Mouse (Mus musculus): ENCODE measurements around the gene Ltbr. TPM values are rescaled to one million over a fixed set of nuclear protein-coding genes. Genes with fewer than 3 reads are reported as not detected.

Ltbr gene
- polyA plus RNA-seq, 1 experiment from 2014 or later = 37.3 TPM

DNA sequence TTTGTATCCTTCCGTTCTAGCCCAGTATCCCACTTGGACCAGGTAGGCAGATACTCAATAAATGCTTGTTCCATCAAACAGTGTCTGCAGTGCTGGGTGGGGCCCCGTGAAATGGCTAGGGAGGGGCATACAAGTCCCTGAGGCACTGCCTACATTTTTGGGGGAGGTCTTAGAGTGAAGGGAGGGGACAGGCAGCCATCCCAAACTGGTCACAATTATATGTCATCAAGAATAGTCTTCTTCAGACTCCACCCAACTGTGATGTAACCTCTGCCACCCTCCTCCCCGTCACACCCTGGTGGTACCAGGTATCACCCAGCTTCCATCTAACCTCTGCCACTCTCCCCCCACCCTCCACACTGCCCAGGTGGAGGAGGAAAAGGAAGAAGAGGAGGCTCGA, 31.2 kb upstream of the Ltbr start:
- Histone ChIP-seq H3K9me3 (no peaks in the 10 kb centered on the region), H3K9ac (replicated peaks) (no peak overlapping the region), H3K4me1 (replicated peaks) (peaks cover 25% of the 10 kb centered on the region)

DNA sequence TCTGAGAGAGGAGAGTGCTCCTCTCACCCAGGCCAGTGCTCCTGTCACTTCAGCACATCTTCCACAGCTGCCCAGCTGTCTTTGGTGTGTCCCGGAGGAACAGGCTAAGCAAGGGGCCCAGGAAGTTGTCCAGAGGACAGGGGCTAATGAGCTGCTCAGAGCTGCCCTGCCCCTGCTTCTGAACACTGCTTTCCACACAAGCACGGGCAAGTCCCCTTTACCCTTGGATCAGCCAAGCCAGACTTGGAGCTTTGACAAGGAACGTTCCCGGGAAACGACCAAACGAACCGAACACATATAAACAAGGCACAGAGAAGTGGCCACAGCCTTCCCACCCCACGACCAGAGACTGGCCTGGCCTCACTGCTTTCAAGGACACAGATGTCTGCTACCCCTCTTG, 30.4 kb upstream of the Ltbr start:
- H3K4me3 ChIP-seq (replicated peaks) = no peak overlapping the region
- 20% methylated on average over 8 of the region's 8 CpGs for WGBS
- H3K4me1 ChIP-seq (replicated peaks) = peaks cover 24% of the 10 kb centered on the region

More for the DNA sequence above, 31.2 kb upstream of the Ltbr start:
- Histone ChIP-seq H3K4me2 (no peak overlapping the region), H3K27me3 (0 out of 2 replicates have a peak, but pooled peaks cover 7% of the 10 kb centered on the region), H3K4me3 (replicated peaks) (no peak overlapping the region), H3K36me3 (no peaks in the 10 kb centered on the region), H3K27ac (no peak overlapping the region)
- ATAC-seq (ENCODE audit: insufficient number of reproducible peaks, insufficient read depth, low FRiP score, low TSS enrichment, low read depth) = no peak
- 64% methylated on average over 4 of the region's 4 CpGs for WGBS

DNA sequence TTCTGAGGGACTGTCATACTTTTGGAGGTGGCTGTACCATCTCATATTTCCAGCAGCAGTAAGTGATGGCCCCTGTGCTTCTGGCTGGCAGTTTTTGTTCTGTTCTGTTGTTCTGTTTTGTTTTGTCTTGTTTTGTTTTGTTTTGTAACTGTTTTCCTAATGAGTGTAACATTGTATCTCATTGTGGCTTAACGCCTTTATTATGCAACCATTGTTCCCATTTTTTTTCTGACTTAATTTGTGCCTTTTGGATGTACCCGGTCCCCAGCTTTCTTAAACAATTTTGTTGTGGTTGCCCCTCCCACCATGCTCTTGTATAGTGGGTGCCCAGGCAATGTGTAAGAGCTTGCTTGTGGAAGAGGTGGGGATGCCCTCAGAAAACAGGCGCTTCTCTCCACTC, 28.5 kb upstream of the Ltbr start:
- no peak overlapping the region for H3K27ac ChIP-seq
- H3K9me3 ChIP-seq = no peaks in the 10 kb centered on the region
- H3K4me2 ChIP-seq = no peak overlapping the region
- 78% methylated on average over 3 of the region's 3 CpGs for WGBS
- 0 out of 2 replicates have a peak, but pooled peaks cover 7% of the 10 kb centered on the region for H3K27me3 ChIP-seq
- peaks cover 13% of the 10 kb centered on the region for H3K4me1 ChIP-seq (replicated peaks)
- no peak for ATAC-seq (ENCODE audit: insufficient number of reproducible peaks, insufficient read depth, low FRiP score, low TSS enrichment, low read depth)
- no peaks in the 10 kb centered on the region for H3K36me3 ChIP-seq
- no peak overlapping the region for H3K9ac ChIP-seq (replicated peaks)
- no peak overlapping the region for H3K4me3 ChIP-seq (replicated peaks)

More for the DNA sequence above, 30.4 kb upstream of the Ltbr start:
- H3K4me2 ChIP-seq = no peak overlapping the region
- no peak for ATAC-seq (ENCODE audit: insufficient number of reproducible peaks, insufficient read depth, low FRiP score, low TSS enrichment, low read depth)
- no peaks in the 10 kb centered on the region for H3K9me3 ChIP-seq
- 0 out of 2 replicates have a peak, but pooled peaks cover 7% of the 10 kb centered on the region for H3K27me3 ChIP-seq
- no peak overlapping the region for H3K9ac ChIP-seq (replicated peaks)
- no peaks in the 10 kb centered on the region for H3K36me3 ChIP-seq
- H3K27ac ChIP-seq = no peak overlapping the region

DNA sequence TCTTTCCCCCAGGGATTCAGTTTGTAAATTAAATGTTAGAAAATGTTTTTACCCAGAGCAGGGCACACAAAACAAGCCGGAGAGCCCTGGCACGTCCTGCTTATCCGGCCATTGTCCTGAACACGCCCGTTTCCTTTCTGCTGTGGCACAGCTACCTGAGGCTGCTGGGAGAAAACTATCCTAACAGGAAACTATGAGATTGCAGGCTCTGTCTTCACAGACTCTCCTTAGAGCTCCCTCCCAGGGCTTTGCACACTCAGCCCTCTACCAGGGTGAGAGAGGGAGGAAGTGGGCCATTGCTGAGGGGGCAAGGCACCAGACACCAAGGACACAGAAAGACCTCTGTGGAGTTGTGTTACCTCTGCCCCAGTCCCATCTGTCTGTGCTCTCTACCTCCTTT, 26.6 kb upstream of the Ltbr start:
- H3K4me2 ChIP-seq = no peak overlapping the region
- H3K4me3 ChIP-seq (replicated peaks) = no peak overlapping the region
- 0 out of 2 replicates have a peak, but pooled peaks cover 7% of the 10 kb centered on the region for H3K27me3 ChIP-seq
- H3K9me3 ChIP-seq = no peaks in the 10 kb centered on the region
- peaks cover 13% of the 10 kb centered on the region for H3K4me1 ChIP-seq (replicated peaks)
- no peak for ATAC-seq (ENCODE audit: insufficient number of reproducible peaks, insufficient read depth, low FRiP score, low TSS enrichment, low read depth)
- WGBS = 79% methylated on average over 5 of the region's 5 CpGs
- no peaks in the 10 kb centered on the region for H3K36me3 ChIP-seq
- H3K9ac ChIP-seq (replicated peaks) = no peak overlapping the region
- H3K27ac ChIP-seq = peak overlapping the region; percentile 69

DNA sequence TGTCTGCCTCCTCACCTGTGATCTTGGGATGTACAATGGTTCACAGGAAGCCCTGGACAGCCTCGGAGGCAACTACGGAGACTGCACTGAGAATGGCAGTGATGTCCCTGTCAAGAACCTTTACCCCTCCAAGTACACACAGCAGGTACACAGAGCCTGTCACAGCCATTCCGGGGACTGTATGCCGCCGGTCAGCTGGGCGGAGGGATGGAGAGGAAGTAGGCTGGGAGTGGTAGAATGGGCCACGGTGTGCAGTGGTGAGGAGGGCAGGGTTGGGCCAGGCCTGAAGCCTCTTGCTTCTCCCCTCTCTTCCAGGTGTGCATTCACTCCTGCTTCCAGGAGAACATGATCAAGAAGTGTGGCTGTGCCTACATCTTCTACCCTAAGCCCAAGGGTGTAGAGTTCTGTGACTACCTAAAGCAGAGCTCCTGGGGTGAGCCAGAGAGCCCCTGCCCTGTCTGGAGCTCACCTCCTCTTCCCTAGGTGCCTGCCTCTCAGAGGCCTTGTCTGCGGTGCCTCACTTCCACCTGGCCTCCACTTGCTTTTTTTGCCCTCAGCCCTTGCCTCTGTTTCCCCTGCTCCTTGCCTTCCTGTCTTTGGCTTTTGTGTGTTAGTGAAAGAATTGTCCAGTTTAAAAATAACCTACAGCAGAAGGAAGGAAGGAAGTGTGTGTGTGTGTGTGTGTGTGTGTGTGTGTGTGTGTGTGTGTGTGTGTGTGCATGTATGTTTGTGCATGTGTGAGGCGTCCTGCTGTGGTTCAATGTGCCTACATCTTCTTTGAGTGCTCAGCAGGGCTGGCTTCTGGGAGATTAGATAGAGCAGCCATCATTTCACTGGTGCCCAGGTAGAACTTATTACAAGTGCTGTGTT, 25.3 kb upstream of the Ltbr start:
- H3K4me3 ChIP-seq (replicated peaks) = no peak overlapping the region
- no peaks in the 10 kb centered on the region for H3K9me3 ChIP-seq
- 0 out of 2 replicates have a peak, but pooled peaks cover 3% of the 10 kb centered on the region for H3K27me3 ChIP-seq
- no peak overlapping the region for H3K9ac ChIP-seq (replicated peaks)
- no peak overlapping the region for H3K4me2 ChIP-seq
- ATAC-seq (ENCODE audit: insufficient number of reproducible peaks, insufficient read depth, low FRiP score, low TSS enrichment, low read depth) = no peak
- no peak overlapping the region for H3K27ac ChIP-seq
- 70% methylated on average over 9 of the region's 9 CpGs for WGBS
- H3K4me1 ChIP-seq (replicated peaks) = peaks cover 11% of the 10 kb centered on the region
- H3K36me3 ChIP-seq = no peaks in the 10 kb centered on the region

DNA sequence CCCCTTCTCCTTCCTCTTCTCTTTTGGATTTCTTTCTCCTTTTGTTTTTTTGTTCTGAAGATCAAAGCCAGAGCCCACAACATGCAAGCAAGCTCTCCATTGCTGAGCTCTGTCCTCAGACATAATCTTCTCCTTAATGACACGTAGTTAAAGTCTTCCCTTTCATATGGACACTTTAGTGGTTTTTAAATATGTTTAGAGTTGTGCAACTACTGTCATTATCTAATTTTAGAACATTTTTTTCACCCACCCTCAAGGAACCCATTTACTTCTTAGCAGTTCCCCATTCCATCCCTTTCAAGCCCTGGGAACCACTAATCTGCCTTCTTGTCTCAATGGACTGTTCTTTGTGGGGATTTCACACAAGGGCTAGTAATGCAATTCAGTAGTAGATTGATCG, 20.7 kb upstream of the Ltbr start:
- Histone ChIP-seq H3K36me3 (no peaks in the 10 kb centered on the region), H3K9ac (replicated peaks) (no peak overlapping the region), H3K4me3 (replicated peaks) (no peak overlapping the region), H3K4me2 (no peak overlapping the region), H3K4me1 (replicated peaks) (0 out of 2 replicates have a peak, but pooled peaks cover 10% of the 10 kb centered on the region), H3K27me3 (no peaks in the 10 kb centered on the region), H3K9me3 (no peaks in the 10 kb centered on the region), H3K27ac (no peak overlapping the region)
- no peak for ATAC-seq (ENCODE audit: insufficient number of reproducible peaks, insufficient read depth, low FRiP score, low TSS enrichment, low read depth)
- WGBS = 82% methylated on average over 2 of the region's 2 CpGs

DNA sequence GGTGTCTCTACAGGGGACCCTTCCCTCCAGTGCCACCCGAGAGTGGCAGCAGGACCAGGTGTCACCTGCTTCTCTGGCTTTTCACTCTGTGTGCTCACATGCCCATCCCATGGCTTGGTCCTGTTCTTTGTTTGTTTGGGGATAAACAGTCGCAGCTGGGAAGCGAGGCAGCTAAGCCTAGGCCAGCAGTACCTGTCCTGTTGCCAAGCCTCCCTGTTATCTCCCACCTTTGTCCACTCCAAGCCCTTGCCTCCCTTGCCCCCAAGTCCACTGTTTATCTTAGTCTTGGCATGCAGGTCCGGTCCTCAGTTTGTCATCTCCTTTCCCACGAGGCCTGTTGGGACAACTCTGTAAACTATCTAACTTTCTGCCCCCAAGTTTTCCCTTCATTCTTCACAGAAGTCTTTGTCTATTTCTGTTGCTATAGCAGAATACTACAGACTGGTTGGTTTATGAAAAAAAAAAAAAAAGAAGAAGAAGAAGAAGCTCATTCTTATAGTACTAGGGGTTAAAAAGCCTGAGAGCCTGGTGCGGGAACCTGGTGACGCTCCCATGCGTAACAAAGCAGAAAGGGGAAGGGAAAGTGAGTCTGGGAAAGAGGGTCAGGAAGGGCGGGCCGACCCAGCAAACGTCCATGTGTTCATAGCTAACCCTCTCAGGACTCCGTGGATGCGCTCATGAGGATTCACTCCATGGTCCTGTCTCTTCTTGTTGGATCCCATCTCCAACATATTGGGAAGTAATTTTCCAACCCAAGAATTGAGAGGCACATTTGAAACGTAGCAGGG, 19.6 kb upstream of the Ltbr start:
- Histone ChIP-seq H3K36me3 (no peaks in the 10 kb centered on the region), H3K27me3 (no peaks in the 10 kb centered on the region), H3K27ac (no peak overlapping the region), H3K4me2 (no peak overlapping the region), H3K4me1 (replicated peaks) (0 out of 2 replicates have a peak, but pooled peaks cover 10% of the 10 kb centered on the region), H3K4me3 (replicated peaks) (no peak overlapping the region), H3K9me3 (no peaks in the 10 kb centered on the region), H3K9ac (replicated peaks) (no peak overlapping the region)
- no peak for ATAC-seq (ENCODE audit: insufficient number of reproducible peaks, insufficient read depth, low FRiP score, low TSS enrichment, low read depth)
- WGBS = 79% methylated on average over 14 of the region's 14 CpGs

DNA sequence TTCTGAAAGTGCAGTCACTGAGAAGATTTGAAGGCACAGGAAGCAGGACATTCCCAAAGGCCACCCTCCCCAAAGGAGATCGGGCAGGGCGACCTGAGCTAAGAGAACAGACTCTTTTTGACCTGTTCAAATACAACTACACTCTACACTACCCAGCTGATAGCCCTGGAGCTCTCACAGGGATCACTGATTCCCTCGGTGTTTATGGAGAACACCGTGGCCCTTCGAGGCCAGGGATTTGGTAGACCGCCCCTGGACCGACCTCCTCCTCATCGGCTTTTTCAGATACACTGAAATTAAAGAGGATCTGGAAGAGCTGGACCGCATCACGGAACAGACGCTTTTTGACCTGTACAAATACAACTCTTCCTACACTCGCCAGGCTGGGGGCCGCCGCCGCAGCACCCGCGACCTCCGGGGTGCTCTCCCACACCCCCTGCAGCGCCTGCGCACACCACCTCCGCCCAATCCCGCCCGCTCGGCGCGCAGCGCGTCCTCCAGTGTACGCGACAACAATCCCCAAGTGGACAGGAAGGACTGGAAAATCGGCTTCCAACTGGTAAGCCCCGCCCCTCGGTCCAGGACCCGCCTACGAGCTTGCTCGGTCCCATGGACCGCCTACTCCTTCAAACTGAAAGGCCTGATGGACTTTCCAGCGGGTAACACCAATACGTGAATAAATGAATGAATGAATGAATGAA, 17.1 kb upstream of the Ltbr start:
- H3K27me3 ChIP-seq = no peaks in the 10 kb centered on the region
- H3K9me3 ChIP-seq = no peaks in the 10 kb centered on the region
- no peak overlapping the region for H3K27ac ChIP-seq
- H3K4me1 ChIP-seq (replicated peaks) = 0 out of 2 replicates have a peak, but pooled peaks cover 10% of the 10 kb centered on the region
- H3K9ac ChIP-seq (replicated peaks) = peak overlapping the region; percentile 63
- WGBS = under 1% methylated on average over 39 of the region's 39 CpGs
- no peaks in the 10 kb centered on the region for H3K36me3 ChIP-seq
- H3K4me3 ChIP-seq (replicated peaks) = peak overlapping the region; percentile 50
- H3K4me2 ChIP-seq = peak overlapping the region; percentile 77
- peak; percentile 85 for ATAC-seq (ENCODE audit: insufficient number of reproducible peaks, insufficient read depth, low FRiP score, low TSS enrichment, low read depth)

DNA sequence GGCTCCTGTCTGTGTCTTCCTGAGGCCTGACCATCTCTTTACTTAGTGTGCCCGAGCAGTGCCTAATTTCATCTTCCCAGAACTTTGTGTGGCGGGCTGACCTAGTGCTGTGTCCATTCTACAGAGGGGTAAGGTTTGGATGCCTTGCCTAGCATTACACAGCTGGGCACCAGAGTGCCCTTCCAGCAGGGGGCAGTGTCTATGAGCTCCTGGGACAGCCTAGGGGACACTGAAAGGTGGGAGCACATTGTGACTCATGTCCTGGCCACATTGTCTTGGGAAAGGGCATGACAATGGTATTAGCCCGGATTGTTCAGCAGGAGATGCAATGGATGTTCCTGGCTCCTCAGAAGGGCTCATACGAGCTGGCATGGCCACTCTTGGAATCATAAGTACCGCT, 14.6 kb upstream of the Ltbr start:
- no peak for ATAC-seq (ENCODE audit: insufficient number of reproducible peaks, insufficient read depth, low FRiP score, low TSS enrichment, low read depth)
- Histone ChIP-seq H3K4me1 (replicated peaks) (0 out of 2 replicates have a peak, but pooled peaks cover 10% of the 10 kb centered on the region), H3K9ac (replicated peaks) (no peak overlapping the region), H3K4me3 (replicated peaks) (no peak overlapping the region), H3K27ac (no peak overlapping the region), H3K4me2 (no peak overlapping the region), H3K9me3 (no peaks in the 10 kb centered on the region), H3K27me3 (peaks cover 8% of the 10 kb centered on the region), H3K36me3 (no peaks in the 10 kb centered on the region)
- 85% methylated on average over 5 of the region's 5 CpGs for WGBS

DNA sequence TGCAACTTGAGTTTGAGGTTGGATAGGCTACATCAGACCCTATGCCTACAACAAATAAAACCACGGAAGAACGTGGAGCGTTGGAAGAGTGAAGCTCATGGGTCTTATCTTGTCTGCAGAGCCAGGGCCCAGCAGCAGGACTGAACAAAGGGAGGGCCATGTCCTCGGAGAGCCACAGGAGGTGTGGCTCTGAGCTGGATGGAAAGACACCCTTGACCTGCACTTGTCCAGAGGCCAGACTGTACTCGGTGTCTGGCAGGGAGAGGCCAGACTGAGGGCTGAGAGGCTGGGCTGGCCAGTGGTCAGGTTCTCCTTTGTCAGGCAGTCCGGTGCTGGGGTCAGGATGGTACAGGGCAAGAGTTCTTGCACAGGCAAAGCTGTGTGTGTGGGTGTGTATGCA, 11.7 kb upstream of the Ltbr start:
- Histone ChIP-seq H3K27me3 (peaks cover 37% of the 10 kb centered on the region), H3K4me1 (replicated peaks) (peaks cover 13% of the 10 kb centered on the region; the same call in 1 of the 2 replicates), H3K9ac (replicated peaks) (no peak overlapping the region), H3K36me3 (no peaks in the 10 kb centered on the region), H3K27ac (no peak overlapping the region), H3K9me3 (no peaks in the 10 kb centered on the region), H3K4me3 (replicated peaks) (no peak overlapping the region), H3K4me2 (no peak overlapping the region)
- no peak for ATAC-seq (ENCODE audit: insufficient number of reproducible peaks, insufficient read depth, low FRiP score, low TSS enrichment, low read depth)
- WGBS = 73% methylated on average over 6 of the region's 6 CpGs

DNA sequence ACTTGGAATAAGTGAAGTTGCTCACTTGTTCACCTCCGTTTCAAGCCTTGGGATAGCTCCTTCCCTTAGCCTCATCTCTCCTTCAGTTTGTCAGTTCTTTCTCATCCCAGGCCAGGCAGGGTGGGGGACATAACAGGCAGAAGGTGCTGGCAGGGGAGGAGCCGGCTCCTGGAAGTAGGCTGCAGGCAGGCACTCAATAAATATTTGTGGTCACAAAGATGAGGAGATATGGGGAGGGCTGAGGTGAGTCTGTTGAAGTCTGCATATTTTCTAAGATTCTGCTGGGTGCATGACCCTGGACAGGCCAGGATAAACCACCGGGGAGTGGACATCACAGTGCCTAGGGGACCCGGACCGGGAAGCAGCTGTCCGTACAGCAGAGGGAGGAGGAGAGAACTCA, 9.9 kb upstream of the Ltbr start:
- peaks cover 6% of the 10 kb centered on the region; the same call in 1 of the 2 replicates for H3K4me1 ChIP-seq (replicated peaks)
- no peaks in the 10 kb centered on the region for H3K36me3 ChIP-seq
- no peaks in the 10 kb centered on the region for H3K9me3 ChIP-seq
- no peak for ATAC-seq (ENCODE audit: insufficient number of reproducible peaks, insufficient read depth, low FRiP score, low TSS enrichment, low read depth)
- H3K4me2 ChIP-seq = no peak overlapping the region
- H3K27me3 ChIP-seq = peaks cover 55% of the 10 kb centered on the region
- WGBS = 53% methylated on average over 6 of the region's 6 CpGs
- H3K27ac ChIP-seq = no peak overlapping the region
- H3K4me3 ChIP-seq (replicated peaks) = no peak overlapping the region
- H3K9ac ChIP-seq (replicated peaks) = no peak overlapping the region

Measured in limb, embryonic 12.5 days (tissue).